Mouse (Mus musculus) hindbrain, postnatal 0 days (tissue): ENCODE measurements around the gene Rd3. TPM values are rescaled to one million over a fixed set of nuclear protein-coding genes. Genes with fewer than 3 reads are reported as not detected.

ENCODE experiments used
- ATAC-seq: fragments of 200-750 bp; cut with Nextera tagmentation; 2 replicates; pipeline ENCODE4 v1.8.0; 2017; ENCODE audit warnings: mild to moderate bottlenecking, moderate TSS enrichment, moderate library complexity
- DNase-seq: peaks from one replicate; pipeline ENCODE4 v3.0.0-alpha.2; 2015; ENCODE audit warnings: low spot score
- H3K27ac ChIP-seq: fragments of 300-500 bp; sonication (generic); 2 replicates; pipeline ENCODE4 v1.5.1; 2014; ENCODE audit warnings: mild to moderate bottlenecking
- H3K27me3 ChIP-seq: fragments of 300-500 bp; sonication (generic); 2 replicates; pipeline ENCODE4 v1.6.1; 2014; ENCODE audit warnings: low read length, mixed read lengths; ENCODE audit not compliant: insufficient read depth
- H3K36me3 ChIP-seq: fragments of 300-500 bp; sonication (generic); 2 replicates; pipeline ENCODE4 v1.6.1; 2014; ENCODE audit warnings: low read length, mixed read lengths; ENCODE audit not compliant: insufficient read depth
- H3K4me1 ChIP-seq: fragments of 300-500 bp; sonication (generic); 2 replicates; pipeline ENCODE4 v1.6.1; 2014; ENCODE audit warnings: antibody characterized with exemption, low read length, mixed read lengths; ENCODE audit not compliant: insufficient read depth
- H3K4me2 ChIP-seq: fragments of 300-500 bp; sonication (generic); 2 replicates; pipeline ENCODE4 v1.6.1; 2014; ENCODE audit warnings: low read depth, mild to moderate bottlenecking, low read length, moderate library complexity, mixed read lengths
- H3K4me3 ChIP-seq: fragments of 300-500 bp; sonication (generic); 2 replicates; pipeline ENCODE4 v1.5.1; 2014; ENCODE audit warnings: low read length
- H3K9ac ChIP-seq: fragments of 300-500 bp; sonication (generic); replicated peaks from 2 replicates; pipeline ENCODE4 v1.6.1; 2014; ENCODE audit warnings: mild to moderate bottlenecking, low read length, moderate library complexity, mixed read lengths
- H3K9me3 ChIP-seq: fragments of 300-500 bp; sonication (generic); 2 replicates; pipeline ENCODE4 v1.6.1; 2016; ENCODE audit warnings: low read length, mixed read lengths
- CTCF ChIP-seq: IDR thresholded peaks from 2 replicates; pipeline ENCODE4 v1.5.1; 2016; ENCODE audit warnings: antibody characterized with exemption, control low read depth, low read depth
- WGBS: fragments of 180-500 bp; shearing (Covaris S2); extraction: QIAGEN DNeasy Blood & Tissue Kit; methylation state at CpG from one replicate; pipeline ENCODE4 v1.1.7; 2014; 5-methylcytosine and 5-hydroxymethylcytosine counted together
- polyA plus RNA-seq: library from polyadenylated mRNA; unstranded; fragments of >200 nt; fragmentation: Nextera tagmentation; extraction: Ambion mirVana; gene quantifications from 2 replicates; pipeline ENCODE4 v1.2.1, GENCODE M21; 2015
- total RNA-seq: library from RNA; depleted of rRNA; stranded (reverse); fragments of >200 nt; gene quantifications from 2 replicates; pipeline ENCODE4 v1.2.3, GENCODE M21; 2014

The Rd3 gene
- total and polyA plus RNA-seq, 2 experiments from 2014 or later, result 2.2 to 3.0 TPM

- WGBS, result 8% methylated on average over 6 of the region's 6 CpGs
- no peak overlapping the region for H3K4me3 ChIP-seq
- H3K9me3 ChIP-seq, result no peaks in the 10 kb centered on the region
- peaks cover 9% of the 10 kb centered on the region; the same call in 1 of the 2 replicates for H3K4me1 ChIP-seq
- no peaks in the 10 kb centered on the region for H3K36me3 ChIP-seq
- TF ChIP-seq CTCF, result no peak
- no peaks in the 10 kb centered on the region for H3K27me3 ChIP-seq
- H3K9ac ChIP-seq, result no peak overlapping the region
- DNase-seq (peak; percentile 70), ATAC-seq (peak; percentile 73)
- no peak overlapping the region for H3K4me2 ChIP-seq
- H3K27ac ChIP-seq, result no peak overlapping the region
Measured at GRCm38 (mm10) chr1:191981426-191982102, 4.4 kb downstream of the Rd3 start.

DNA sequence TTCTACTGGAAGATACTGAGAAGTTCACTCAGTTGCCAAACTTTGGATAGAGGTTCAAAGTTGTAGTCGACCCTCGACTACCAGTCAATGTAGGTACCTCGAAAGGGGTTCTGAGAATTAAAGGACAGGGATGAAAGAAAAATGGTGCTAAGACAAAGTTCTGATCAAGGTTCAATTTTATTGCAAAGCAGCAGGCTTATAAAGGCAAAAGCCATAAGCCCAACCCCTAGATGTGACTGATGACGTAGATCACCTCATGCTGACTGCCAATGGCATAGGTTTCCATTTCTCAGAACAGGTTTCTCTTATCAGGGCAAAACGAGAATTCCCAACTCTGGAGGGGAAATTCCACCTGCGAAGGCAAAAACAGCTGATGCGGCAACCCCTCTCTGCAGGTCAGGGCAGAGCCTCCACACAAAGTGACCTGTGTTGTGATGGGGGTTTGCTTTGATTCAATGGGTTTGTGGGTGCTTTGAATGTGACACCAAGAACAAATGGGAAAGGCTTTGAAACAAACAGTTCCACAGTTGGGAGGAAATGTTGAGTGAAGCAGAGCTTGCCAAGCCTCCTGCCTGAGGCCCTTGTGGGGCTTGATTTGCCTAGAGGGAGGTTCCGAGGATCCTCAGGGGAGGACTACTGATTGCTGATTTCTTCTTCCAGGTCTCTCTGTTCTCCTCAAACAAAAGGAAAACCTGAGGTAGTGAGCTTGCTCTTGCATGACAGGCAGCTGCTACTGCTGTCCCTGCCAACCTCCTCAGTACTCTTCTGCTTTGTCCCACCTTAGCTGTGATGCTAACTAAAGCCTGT, 9.7 kb downstream of the Rd3 start:
- no peak for DNase-seq
- Histone ChIP-seq H3K4me1 (no peaks in the 10 kb centered on the region; the same call in 1 of the 2 replicates), H3K9ac (no peak overlapping the region), H3K9me3 (no peaks in the 10 kb centered on the region), H3K27ac (no peak overlapping the region), H3K4me3 (no peak overlapping the region), H3K27me3 (no peaks in the 10 kb centered on the region), H3K36me3 (no peaks in the 10 kb centered on the region), H3K4me2 (no peak overlapping the region)
- no peak for ATAC-seq
- TF ChIP-seq CTCF, result no peak
- 68% methylated on average over 8 of the region's 8 CpGs for WGBS

GRCm38 (mm10) chr1:191987481-191987769, 10.3 kb downstream of the Rd3 start:
- ATAC-seq, result no peak
- Histone ChIP-seq H3K36me3 (no peaks in the 10 kb centered on the region), H3K9ac (no peak overlapping the region), H3K4me3 (no peak overlapping the region), H3K27me3 (no peaks in the 10 kb centered on the region), H3K4me2 (no peak overlapping the region), H3K4me1 (no peaks in the 10 kb centered on the region; the same call in 1 of the 2 replicates), H3K27ac (no peak overlapping the region), H3K9me3 (no peaks in the 10 kb centered on the region)
- 49% methylated on average over 5 of the region's 5 CpGs for WGBS
- no peak for DNase-seq
- no peak for TF ChIP-seq CTCF

- Histone ChIP-seq H3K27ac (no peak overlapping the region), H3K4me3 (no peak overlapping the region), H3K36me3 (no peaks in the 10 kb centered on the region), H3K4me1 (no peaks in the 10 kb centered on the region; the same call in 1 of the 2 replicates), H3K9me3 (no peaks in the 10 kb centered on the region), H3K4me2 (no peak overlapping the region), H3K9ac (no peak overlapping the region), H3K27me3 (no peaks in the 10 kb centered on the region)
- DNase-seq (no peak), ATAC-seq (no peak)
- 86% methylated on average over 3 of the region's 3 CpGs for WGBS
- no peak for TF ChIP-seq CTCF
Measured at GRCm38 (mm10) chr1:191988646-191989045, 11.5 kb downstream of the Rd3 start.

DNA sequence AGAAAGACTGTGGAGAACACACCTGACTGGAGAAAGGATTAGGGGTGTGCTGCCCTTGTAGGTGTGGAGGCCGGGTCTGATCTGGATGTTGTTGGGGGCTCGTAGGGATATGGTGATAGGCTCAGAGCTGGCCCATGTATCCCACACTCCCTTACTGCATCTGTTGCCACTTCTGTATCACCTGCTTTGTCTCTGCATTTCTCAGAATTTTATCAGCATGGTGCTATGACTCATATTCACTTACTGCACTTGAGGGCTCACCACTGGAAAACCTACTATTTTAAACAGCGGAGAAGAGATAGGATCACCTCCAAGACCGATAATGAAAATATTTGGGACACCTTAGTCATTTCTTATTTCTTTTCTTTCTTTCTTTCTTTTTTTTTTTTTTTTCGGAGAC, 11.9 kb downstream of the Rd3 start:
- ATAC-seq, result no peak
- no peak overlapping the region for H3K27ac ChIP-seq
- H3K9me3 ChIP-seq, result no peaks in the 10 kb centered on the region
- DNase-seq, result no peak
- 96% methylated on average over 5 of the region's 5 CpGs for WGBS
- TF ChIP-seq CTCF, result no peak
- H3K9ac ChIP-seq, result no peak overlapping the region
- no peaks in the 10 kb centered on the region for H3K27me3 ChIP-seq
- no peaks in the 10 kb centered on the region; the same call in 1 of the 2 replicates for H3K4me1 ChIP-seq
- H3K36me3 ChIP-seq, result no peaks in the 10 kb centered on the region
- peak overlapping the region; percentile 62 for H3K4me2 ChIP-seq
- H3K4me3 ChIP-seq, result no peak overlapping the region

GRCm38 (mm10) chr1:191989994-191990393, 12.8 kb downstream of the Rd3 start:
- ATAC-seq (peak; percentile 98), DNase-seq (peak; percentile 98)
- H3K4me3 ChIP-seq, result peak overlapping the region; percentile 50
- 1% methylated on average over 22 of the region's 22 CpGs for WGBS
- peak overlapping the region; percentile 63 for H3K9ac ChIP-seq
- peak overlapping the region; percentile 79 for H3K27ac ChIP-seq
- no peaks in the 10 kb centered on the region for H3K36me3 ChIP-seq
- H3K9me3 ChIP-seq, result no peaks in the 10 kb centered on the region
- H3K4me2 ChIP-seq, result peak overlapping the region; percentile 62
- no peaks in the 10 kb centered on the region for H3K27me3 ChIP-seq
- TF ChIP-seq CTCF, result no peak
- no peaks in the 10 kb centered on the region; the same call in 1 of the 2 replicates for H3K4me1 ChIP-seq
